Mouse (Mus musculus): ENCODE results near the gene Gm10295.

DNA sequence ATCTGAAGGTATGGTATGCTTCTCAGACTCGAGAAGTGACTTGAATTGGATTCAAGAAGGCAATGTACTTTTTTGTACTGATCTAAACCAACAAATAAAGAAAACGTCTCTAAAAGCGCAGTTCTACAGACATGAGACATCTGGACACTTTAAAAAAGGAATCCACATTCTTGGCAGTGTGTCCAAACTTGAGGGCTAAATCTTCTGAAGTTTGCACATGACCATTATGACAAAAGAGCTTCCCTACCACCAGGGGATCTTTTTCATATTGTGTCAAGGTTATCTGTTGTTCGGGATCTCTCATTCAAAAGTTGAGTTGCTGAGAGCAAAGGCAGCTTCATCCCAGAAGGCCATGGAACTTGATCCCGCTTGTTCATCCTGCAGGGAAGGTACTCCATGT lies 40.0 kb upstream of the Gm10295 start:
- no peak for TF ChIP-seq POLR2A (IDR thresholded peaks at IDR 0.05; ENCODE audit: control insufficient read depth, low read depth, low read length)
- no peak for TF ChIP-seq CTCF (IDR thresholded peaks at IDR 0.05; ENCODE audit: control insufficient read depth, insufficient read depth, insufficient replicate concordance, low read depth, low read length)
